Mouse (Mus musculus): ENCODE results near the gene Ppp1r15a. TPM values are rescaled to one million over a fixed set of nuclear protein-coding genes. Genes with fewer than 3 reads are reported as not detected.

Ppp1r15a gene
- polyA plus RNA-seq, 1 experiment from 2014 or later, result 21.9 TPM

DNA sequence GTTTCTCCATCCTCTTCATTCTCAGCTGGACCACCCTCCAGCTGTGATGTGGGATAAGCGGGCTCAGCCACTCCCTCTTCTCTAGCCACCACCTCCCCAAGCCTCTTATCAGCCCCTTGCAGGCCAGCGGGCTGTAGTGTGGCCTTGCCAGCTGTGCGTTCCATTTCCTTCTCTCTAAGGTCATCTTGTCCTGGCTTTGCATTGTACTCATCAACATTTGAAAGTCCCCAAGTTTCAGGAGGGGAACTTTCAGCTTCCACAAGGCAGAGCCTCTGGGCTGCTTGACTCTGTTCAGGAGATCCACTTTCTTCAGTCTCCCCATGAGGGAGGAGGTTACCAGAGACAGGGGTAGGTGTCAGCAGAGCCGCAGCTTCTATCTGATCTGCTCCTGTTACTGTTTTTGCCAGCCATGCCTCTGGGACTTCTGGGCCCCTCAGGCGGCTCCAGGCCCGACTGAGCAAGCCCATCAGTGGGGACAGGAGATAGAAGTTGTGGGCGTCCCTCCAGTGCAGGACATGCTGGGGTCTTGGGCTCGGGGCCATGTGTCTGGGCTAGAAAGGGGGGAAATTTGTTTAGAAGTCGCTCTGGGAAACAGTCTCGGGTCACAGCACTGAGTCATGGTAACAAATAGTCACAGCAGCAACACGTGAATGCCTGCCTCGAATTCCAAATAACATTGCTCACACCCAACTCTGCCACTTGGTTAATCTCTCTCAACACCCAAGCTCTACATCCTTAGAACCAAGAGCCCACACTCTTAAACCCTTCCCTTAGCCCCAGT is 1.0 kb downstream of the Ppp1r15a start:
- ATAC-seq (ENCODE audit: insufficient number of reproducible peaks, low FRiP score, low TSS enrichment, low read depth), result no peak
- Histone ChIP-seq H3K27me3 (ENCODE audit: control insufficient read depth, insufficient read depth, low read length) (no peaks in the 10 kb centered on the region), H3K36me3 (ENCODE audit: control insufficient read depth, insufficient read depth, low read length) (0 out of 2 replicates have a peak, but pooled peaks cover 3% of the 10 kb centered on the region), H3K4me1 (ENCODE audit: control insufficient read depth, insufficient read depth, low read length) (peaks cover 12% of the 10 kb centered on the region), H3K4me2 (ENCODE audit: low read depth, severe bottlenecking) (peak overlapping the region; percentile 86), H3K9me3 (ENCODE audit: control insufficient read depth, low read length) (no peaks in the 10 kb centered on the region), H3K4me3 (ENCODE audit: low read depth, low read length) (peak overlapping the region; percentile 85), H3K27ac (replicated peaks; ENCODE audit: low read depth, low read length) (no peak overlapping the region; the same call in 1 of the 2 replicates), H3K9ac (ENCODE audit: low read length) (peak overlapping the region; percentile 88)
- 28% methylated on average over 12 of the region's 12 CpGs for WGBS
- DNase-seq (ENCODE audit: low spot score), result no peak

DNA sequence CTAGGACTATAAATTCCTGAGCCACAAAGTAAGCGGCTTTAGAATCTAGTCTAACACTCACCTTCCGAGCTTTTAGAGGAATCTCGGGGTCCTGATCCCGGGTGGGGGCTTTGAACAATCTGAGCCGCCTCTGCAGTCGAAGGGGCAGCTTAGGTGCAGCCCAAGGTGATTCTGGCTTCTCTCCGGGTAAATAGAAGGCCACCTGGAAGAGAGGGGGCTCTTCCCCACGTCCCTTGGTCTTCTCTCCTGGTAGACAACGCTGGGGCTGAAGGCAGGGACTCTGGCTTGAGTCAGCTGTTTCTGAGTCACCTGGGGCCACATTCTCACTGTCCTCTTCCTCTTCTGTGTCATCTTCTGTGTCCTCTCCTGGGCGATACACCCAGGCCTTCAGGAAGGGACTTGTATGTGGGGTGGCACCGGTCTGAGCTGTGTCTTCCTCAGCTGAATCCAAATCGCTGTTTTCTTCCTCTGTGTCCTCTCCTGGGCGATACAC is 2.3 kb downstream of the Ppp1r15a start:
- no peak for ATAC-seq (ENCODE audit: insufficient number of reproducible peaks, low FRiP score, low TSS enrichment, low read depth)

DNA sequence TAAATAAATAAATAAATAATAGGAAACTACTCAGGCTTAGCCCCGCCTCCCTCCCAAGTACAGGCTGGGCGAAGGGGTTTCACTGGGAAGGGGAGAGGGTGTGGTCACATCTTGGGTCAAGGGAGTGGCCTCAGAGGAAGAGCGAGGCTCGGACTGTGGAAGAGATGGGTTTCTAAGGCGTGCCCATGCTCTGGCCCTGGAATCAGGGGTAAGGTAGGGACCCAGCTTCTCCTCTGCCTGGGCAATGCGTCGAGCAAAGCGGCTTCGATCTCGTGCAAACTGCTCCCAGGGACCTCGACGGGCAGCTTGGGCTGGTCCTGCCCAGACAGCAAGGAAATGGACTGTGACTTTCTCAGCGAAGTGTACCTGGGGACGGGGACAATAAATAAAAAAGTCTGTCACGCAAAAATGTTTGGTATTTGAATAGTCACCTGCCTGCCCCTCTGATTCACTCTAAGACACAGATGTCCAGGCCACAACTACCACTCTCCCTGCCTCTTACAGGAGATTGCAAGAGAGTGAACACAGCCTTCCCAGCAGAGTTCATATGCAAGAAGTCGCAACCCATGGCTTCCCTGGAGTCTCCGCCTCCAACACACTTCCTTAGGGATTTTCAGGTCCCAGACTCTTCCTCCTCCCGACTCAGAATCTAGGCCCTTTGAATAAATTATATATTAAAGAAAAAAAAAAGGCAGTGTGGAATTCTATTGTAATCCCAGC is 3.0 kb downstream of the Ppp1r15a start:
- Histone ChIP-seq H3K9ac (ENCODE audit: low read length) (no peak overlapping the region), H3K27me3 (ENCODE audit: control insufficient read depth, insufficient read depth, low read length) (no peaks in the 10 kb centered on the region), H3K4me2 (ENCODE audit: low read depth, severe bottlenecking) (peak overlapping the region; percentile 1; the same call in 1 of the 2 replicates), H3K4me3 (ENCODE audit: low read depth, low read length) (no peak overlapping the region), H3K4me1 (ENCODE audit: control insufficient read depth, insufficient read depth, low read length) (peaks cover 10% of the 10 kb centered on the region), H3K9me3 (ENCODE audit: control insufficient read depth, low read length) (no peaks in the 10 kb centered on the region), H3K36me3 (ENCODE audit: control insufficient read depth, insufficient read depth, low read length) (0 out of 2 replicates have a peak, but pooled peaks cover 3% of the 10 kb centered on the region), H3K27ac (replicated peaks; ENCODE audit: low read depth, low read length) (no peak overlapping the region)
- DNase-seq (ENCODE audit: low spot score) (no peak), ATAC-seq (ENCODE audit: insufficient number of reproducible peaks, low FRiP score, low TSS enrichment, low read depth) (no peak)
- WGBS, result 69% methylated on average over 18 of the region's 18 CpGs

More for the DNA sequence above, 2.3 kb downstream of the Ppp1r15a start:
- Histone ChIP-seq H3K4me2 (ENCODE audit: low read depth, severe bottlenecking) (peak overlapping the region; percentile 1; the same call in 1 of the 2 replicates), H3K4me3 (ENCODE audit: low read depth, low read length) (no peak overlapping the region), H3K27me3 (ENCODE audit: control insufficient read depth, insufficient read depth, low read length) (no peaks in the 10 kb centered on the region), H3K36me3 (ENCODE audit: control insufficient read depth, insufficient read depth, low read length) (0 out of 2 replicates have a peak, but pooled peaks cover 3% of the 10 kb centered on the region), H3K9me3 (ENCODE audit: control insufficient read depth, low read length) (no peaks in the 10 kb centered on the region), H3K9ac (ENCODE audit: low read length) (no peak overlapping the region), H3K4me1 (ENCODE audit: control insufficient read depth, insufficient read depth, low read length) (peaks cover 10% of the 10 kb centered on the region), H3K27ac (replicated peaks; ENCODE audit: low read depth, low read length) (no peak overlapping the region)
- no peak for DNase-seq (ENCODE audit: low spot score)
- WGBS, result 82% methylated on average over 13 of the region's 13 CpGs

DNA sequence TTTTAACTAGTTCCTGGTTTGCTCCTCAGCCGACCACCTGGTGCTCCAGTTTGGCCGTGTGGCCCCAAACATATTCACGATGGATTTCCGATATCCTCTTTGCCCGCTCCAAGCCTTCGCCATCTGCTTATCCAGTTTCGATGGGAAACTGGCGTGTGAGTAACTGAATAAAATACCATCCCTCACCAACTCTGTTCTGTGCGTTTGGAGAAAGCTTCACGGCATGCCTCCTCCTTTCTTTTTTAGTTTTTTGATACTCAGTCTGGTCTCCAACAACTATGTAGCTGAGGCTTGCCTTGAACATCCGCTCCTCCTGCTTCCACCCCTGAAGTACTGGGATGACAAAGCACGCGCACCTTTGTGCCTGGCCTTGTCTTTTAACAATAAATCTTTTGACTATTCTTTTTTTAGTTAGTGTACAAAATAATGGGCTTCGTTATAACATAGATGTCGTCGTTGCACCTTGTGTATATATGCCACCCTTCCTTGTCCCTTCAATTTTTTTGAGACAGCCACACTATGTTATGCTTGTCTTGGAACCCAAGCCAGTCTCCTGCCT is 3.8 kb downstream of the Ppp1r15a start:
- Histone ChIP-seq H3K4me3 (ENCODE audit: low read depth, low read length) (peak overlapping the region; percentile 46), H3K36me3 (ENCODE audit: control insufficient read depth, insufficient read depth, low read length) (0 out of 2 replicates have a peak, but pooled peaks cover 3% of the 10 kb centered on the region), H3K9ac (ENCODE audit: low read length) (peak overlapping the region; percentile 74), H3K27me3 (ENCODE audit: control insufficient read depth, insufficient read depth, low read length) (no peaks in the 10 kb centered on the region), H3K4me2 (ENCODE audit: low read depth, severe bottlenecking) (peak overlapping the region; percentile 53), H3K27ac (replicated peaks; ENCODE audit: low read depth, low read length) (no peak overlapping the region; the same call in 1 of the 2 replicates), H3K4me1 (ENCODE audit: control insufficient read depth, insufficient read depth, low read length) (peaks cover 10% of the 10 kb centered on the region), H3K9me3 (ENCODE audit: control insufficient read depth, low read length) (no peaks in the 10 kb centered on the region)
- 56% methylated on average over 16 of the region's 16 CpGs for WGBS
- DNase-seq (ENCODE audit: low spot score) (no peak), ATAC-seq (ENCODE audit: insufficient number of reproducible peaks, low FRiP score, low TSS enrichment, low read depth) (no peak)

DNA sequence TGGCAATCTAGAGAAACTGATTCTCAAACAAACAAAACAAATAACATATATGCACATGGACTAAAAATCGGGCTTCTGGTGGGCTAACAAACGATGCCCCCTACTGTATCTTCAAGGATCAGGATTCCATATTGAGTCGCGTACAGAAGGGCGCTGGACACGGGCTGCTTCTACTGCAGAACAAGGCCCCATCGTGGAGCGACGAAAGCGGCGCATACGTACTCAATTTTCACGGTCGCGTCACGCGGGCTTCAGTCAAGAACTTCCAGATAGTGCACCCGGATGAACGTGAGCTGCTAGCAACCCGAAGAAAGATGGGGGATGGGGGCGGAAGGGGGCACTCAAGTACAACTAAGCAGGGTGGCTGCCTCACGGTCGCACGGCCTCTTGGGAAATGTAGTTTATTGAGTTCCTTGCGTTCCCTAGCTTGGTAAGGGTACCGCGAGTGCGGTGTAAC is 4.3 kb downstream of the Ppp1r15a start:
- peak overlapping the region; percentile 77 for H3K27ac ChIP-seq (replicated peaks; ENCODE audit: low read depth, low read length)
- WGBS, result under 1% methylated on average over 28 of the region's 28 CpGs
- peak overlapping the region; percentile 74 for H3K9ac ChIP-seq (ENCODE audit: low read length)

DNA sequence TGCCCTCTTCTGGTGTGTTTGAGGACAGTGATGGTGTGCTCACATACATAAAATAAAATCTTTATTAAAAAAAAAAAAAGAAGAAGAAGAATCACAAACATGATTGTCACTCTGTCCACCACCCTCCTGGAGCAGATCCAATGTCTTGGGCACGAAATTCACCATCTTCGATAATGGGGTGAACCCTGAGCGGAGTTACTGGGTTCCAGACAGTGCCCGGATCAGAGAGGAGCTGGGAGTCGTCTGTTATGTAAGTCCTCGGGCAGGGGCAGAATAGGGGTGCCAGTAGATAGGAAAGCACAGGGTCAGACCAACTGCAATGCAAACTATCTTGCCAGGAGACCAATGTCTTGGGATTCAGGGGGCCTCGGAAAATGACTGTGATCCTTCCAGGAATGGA is 5.5 kb downstream of the Ppp1r15a start:
- ATAC-seq (ENCODE audit: insufficient number of reproducible peaks, low FRiP score, low TSS enrichment, low read depth), result no peak
- H3K9me3 ChIP-seq (ENCODE audit: control insufficient read depth, low read length), result no peaks in the 10 kb centered on the region
- no peaks in the 10 kb centered on the region for H3K27me3 ChIP-seq (ENCODE audit: control insufficient read depth, insufficient read depth, low read length)
- H3K9ac ChIP-seq (ENCODE audit: low read length), result no peak overlapping the region
- 91% methylated on average over 7 of the region's 7 CpGs for WGBS
- no peak overlapping the region for H3K27ac ChIP-seq (replicated peaks; ENCODE audit: low read depth, low read length)
- H3K4me1 ChIP-seq (ENCODE audit: control insufficient read depth, insufficient read depth, low read length), result peaks cover 10% of the 10 kb centered on the region
- 0 out of 2 replicates have a peak, but pooled peaks cover 3% of the 10 kb centered on the region for H3K36me3 ChIP-seq (ENCODE audit: control insufficient read depth, insufficient read depth, low read length)
- no peak for DNase-seq (ENCODE audit: low spot score)
- H3K4me2 ChIP-seq (ENCODE audit: low read depth, severe bottlenecking), result no peak overlapping the region
- no peak overlapping the region for H3K4me3 ChIP-seq (ENCODE audit: low read depth, low read length)

More for the DNA sequence above, 4.3 kb downstream of the Ppp1r15a start:
- Histone ChIP-seq H3K4me3 (ENCODE audit: low read depth, low read length) (peak overlapping the region; percentile 46), H3K36me3 (ENCODE audit: control insufficient read depth, insufficient read depth, low read length) (0 out of 2 replicates have a peak, but pooled peaks cover 3% of the 10 kb centered on the region), H3K9me3 (ENCODE audit: control insufficient read depth, low read length) (no peaks in the 10 kb centered on the region), H3K4me1 (ENCODE audit: control insufficient read depth, insufficient read depth, low read length) (peaks cover 10% of the 10 kb centered on the region), H3K4me2 (ENCODE audit: low read depth, severe bottlenecking) (peak overlapping the region; percentile 53), H3K27me3 (ENCODE audit: control insufficient read depth, insufficient read depth, low read length) (no peaks in the 10 kb centered on the region)
- DNase-seq (ENCODE audit: low spot score) (peak; percentile 88), ATAC-seq (ENCODE audit: insufficient number of reproducible peaks, low FRiP score, low TSS enrichment, low read depth) (peak; percentile 48)

DNA sequence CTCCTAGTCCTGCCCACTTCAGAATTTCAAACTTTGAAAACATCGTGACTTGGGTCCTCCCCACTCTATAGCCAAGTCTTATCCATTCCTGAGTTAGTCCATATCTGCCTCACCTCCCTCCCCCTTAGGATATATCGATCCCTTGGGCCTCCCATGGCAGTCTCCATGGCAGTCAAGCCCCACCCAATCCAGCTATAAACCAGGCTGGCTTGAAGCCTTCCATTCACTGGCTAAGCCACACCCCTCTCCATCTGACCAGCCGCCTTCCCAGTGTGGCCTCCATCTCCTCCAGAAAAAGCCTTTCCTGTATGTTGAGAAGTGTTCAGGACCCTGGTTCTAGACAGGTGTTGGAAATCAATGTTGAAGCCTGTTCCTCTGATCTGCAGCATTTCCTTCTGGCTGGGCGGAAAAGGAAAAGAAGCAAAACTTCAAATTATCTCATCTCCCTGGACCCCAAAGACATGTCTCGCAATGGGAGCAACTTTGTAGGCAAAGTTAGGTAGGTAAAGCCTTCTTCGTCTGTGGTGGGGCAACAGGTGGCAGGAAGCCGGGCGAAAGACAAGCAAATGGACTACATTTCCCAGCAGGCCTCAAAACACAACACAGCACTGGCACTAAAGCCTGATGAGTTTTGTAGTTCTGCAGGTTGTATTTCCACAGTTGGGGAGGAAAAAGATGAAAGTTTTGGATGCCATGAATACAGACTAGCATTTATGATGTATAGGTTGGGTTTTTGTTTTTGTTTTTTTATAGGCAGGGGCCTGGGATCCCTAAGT is 6.5 kb downstream of the Ppp1r15a start:
- ATAC-seq (ENCODE audit: insufficient number of reproducible peaks, low FRiP score, low TSS enrichment, low read depth) (no peak), DNase-seq (ENCODE audit: low spot score) (no peak)
- WGBS, result 78% methylated on average over 8 of the region's 8 CpGs
- Histone ChIP-seq H3K4me2 (ENCODE audit: low read depth, severe bottlenecking) (no peak overlapping the region), H3K9me3 (ENCODE audit: control insufficient read depth, low read length) (no peaks in the 10 kb centered on the region), H3K4me1 (ENCODE audit: control insufficient read depth, insufficient read depth, low read length) (no peaks in the 10 kb centered on the region), H3K27me3 (ENCODE audit: control insufficient read depth, insufficient read depth, low read length) (no peaks in the 10 kb centered on the region), H3K27ac (replicated peaks; ENCODE audit: low read depth, low read length) (no peak overlapping the region), H3K9ac (ENCODE audit: low read length) (no peak overlapping the region), H3K36me3 (ENCODE audit: control insufficient read depth, insufficient read depth, low read length) (0 out of 2 replicates have a peak, but pooled peaks cover 3% of the 10 kb centered on the region), H3K4me3 (ENCODE audit: low read depth, low read length) (no peak overlapping the region)

Data from limb, embryonic 11.5 days (tissue).